Mouse (Mus musculus): ENCODE data around the gene Paxx. TPM values are rescaled to one million over a fixed set of nuclear protein-coding genes. Genes with fewer than 3 reads are reported as not detected.

The Paxx gene
- polyA plus RNA-seq, 1 experiment = 114 TPM

DNA sequence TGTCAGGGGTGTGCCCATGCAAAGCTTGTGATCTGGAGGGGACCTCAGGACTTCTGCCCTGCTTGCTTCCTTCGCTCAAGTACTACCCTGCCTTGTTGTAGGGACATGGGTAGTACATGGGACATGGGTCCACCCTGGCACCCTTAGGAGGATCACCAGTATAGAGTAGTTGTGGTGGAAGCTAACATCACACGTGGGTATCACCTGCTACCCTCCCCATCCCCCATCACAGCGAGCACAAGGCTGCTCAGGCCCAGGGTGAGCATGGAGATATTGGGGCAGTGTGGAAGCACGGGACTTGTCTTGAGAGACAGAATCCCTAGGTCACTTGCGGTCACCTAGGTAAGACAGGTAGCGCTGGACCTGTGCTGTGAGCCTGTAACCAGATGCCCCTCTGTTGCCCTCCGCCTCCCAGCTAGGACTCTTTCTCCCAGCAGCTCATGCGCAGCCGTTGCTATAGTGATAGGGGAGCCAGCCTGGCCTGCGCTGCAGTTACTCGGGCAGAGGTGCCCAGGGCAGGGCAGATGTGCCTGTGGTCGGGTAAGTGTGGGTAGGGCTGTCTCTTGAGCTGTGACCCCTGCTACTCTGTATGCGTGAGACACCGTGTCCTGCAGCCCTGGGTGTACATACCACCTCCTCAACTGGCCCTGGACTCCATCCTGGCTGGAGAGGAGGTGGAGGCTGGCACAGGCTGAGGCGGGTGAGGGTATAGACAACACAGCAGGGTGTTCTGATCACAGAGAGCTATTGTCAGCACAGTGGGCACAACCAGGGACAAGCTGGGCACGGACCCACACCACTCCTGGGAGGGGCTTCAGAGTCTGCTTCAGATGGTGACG is 30.3 kb downstream of the Paxx start:
- H3K4me1 ChIP-seq (ENCODE audit: control insufficient read depth, insufficient read depth, low read length) = no peaks in the 10 kb centered on the region; the same call in 1 of the 2 replicates
- WGBS = 70% methylated on average over 17 of the region's 17 CpGs
- TF ChIP-seq POLR2A (IDR thresholded peaks at IDR 0.05; ENCODE audit: borderline replicate concordance, control insufficient read depth, low read depth, low read length) (no peak), CTCF (IDR thresholded peaks at IDR 0.05; ENCODE audit: control insufficient read depth, insufficient read depth, low read length) (no peak)
- H3K27ac ChIP-seq (ENCODE audit: control insufficient read depth, insufficient read depth, low read depth, low read length, poor library complexity) = no peak overlapping the region
- H3K4me3 ChIP-seq (replicated peaks; ENCODE audit: control insufficient read depth, low read depth, low read length) = no peak overlapping the region

GRCm38 (mm10) chr2:25429435-25430180 is 31.3 kb downstream of the Paxx start:
- H3K4me1 ChIP-seq (ENCODE audit: control insufficient read depth, insufficient read depth, low read length) = no peaks in the 10 kb centered on the region; the same call in 1 of the 2 replicates
- TF ChIP-seq CTCF (IDR thresholded peaks at IDR 0.05; ENCODE audit: control insufficient read depth, insufficient read depth, low read length) = no peak
- TF ChIP-seq POLR2A (IDR thresholded peaks at IDR 0.05; ENCODE audit: borderline replicate concordance, control insufficient read depth, low read depth, low read length) = no peak
- H3K4me3 ChIP-seq (replicated peaks; ENCODE audit: control insufficient read depth, low read depth, low read length) = no peak overlapping the region
- no peak overlapping the region for H3K27ac ChIP-seq (ENCODE audit: control insufficient read depth, insufficient read depth, low read depth, low read length, poor library complexity)
- 56% methylated on average over 5 of the region's 5 CpGs for WGBS

DNA sequence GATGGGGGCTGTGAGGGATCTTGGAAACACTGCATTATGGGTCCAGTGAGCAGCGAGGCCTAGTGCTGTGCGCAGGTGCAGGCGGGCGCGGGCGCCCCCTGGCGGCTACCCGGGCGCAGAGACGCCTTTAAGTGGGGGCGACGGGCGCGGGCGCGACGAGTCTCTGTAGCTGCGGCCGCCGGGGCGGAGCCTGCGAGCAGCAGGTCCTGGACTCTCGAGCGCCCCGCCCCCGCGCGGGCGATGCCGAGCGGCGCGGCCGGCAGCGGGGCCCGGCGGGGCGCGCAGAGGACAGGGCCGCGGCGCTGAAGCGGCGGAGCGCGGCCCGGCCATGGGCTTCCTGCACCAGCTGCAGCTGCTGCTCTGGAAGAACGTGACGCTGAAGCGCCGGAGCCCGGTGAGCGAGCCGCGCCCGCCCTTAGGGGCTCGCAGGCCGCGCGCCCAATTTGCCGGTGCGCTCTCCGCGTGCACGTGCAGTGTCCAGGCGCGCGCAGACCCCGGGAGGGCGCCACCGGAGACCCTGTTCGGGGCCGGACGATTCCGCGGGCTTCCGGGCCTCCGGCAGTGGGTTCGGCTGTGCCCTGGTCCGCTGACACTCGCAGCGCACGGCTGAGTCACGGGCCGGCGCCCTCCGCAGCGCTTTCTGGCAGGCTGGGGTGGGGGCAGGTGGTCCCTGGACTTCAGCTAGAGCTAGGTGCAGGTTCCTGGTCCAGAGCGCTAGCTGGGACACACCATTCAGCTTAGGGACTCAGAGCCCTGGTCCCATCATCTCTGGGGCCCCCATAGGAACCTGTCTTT is 32.3 kb downstream of the Paxx start, which contains the start of gene Abca2:
Abca2 (plus strand) TSS at position 262 of the 795 bp plus-strand sequence.
- Histone ChIP-seq H3K27ac (ENCODE audit: control insufficient read depth, insufficient read depth, low read depth, low read length, poor library complexity) (peak within 1 kb of the TSS; percentile 0; the same call in 1 of the 2 replicates), H3K4me3 (replicated peaks; ENCODE audit: control insufficient read depth, low read depth, low read length) (peak within 1 kb of the TSS; percentile 26), H3K4me1 (ENCODE audit: control insufficient read depth, insufficient read depth, low read length) (no peaks in the 10 kb centered on the region; the same call in 1 of the 2 replicates)
- WGBS = under 1% methylated on average over 89 of the region's 89 CpGs
- peak; percentile 46; the same call in 1 of the 2 replicates for TF ChIP-seq POLR2A (IDR thresholded peaks at IDR 0.05; ENCODE audit: borderline replicate concordance, control insufficient read depth, low read depth, low read length)
- peak; percentile 83 for TF ChIP-seq CTCF (IDR thresholded peaks at IDR 0.05; ENCODE audit: control insufficient read depth, insufficient read depth, low read length)

DNA sequence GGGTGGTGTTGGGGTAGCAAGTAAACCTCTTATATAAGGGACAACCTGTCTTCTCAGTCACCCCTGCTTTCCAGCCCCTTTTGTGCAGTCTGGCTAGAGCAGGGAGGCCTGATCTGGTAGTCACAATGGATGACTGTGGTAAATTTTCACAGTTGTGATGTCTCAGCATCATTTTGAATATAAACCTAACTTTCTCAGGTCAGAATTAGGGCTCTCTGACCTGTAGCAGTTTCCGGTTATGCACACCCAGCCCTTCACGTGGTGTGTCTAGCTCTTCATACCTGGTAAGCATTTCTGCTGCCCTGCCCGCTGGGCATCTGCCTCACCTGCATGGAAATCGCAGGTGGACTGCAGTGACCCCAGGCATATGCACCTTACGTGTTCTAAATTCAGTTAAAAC is 33.6 kb downstream of the Paxx start:
- H3K4me1 ChIP-seq (ENCODE audit: control insufficient read depth, insufficient read depth, low read length) = no peaks in the 10 kb centered on the region; the same call in 1 of the 2 replicates
- no peak overlapping the region for H3K27ac ChIP-seq (ENCODE audit: control insufficient read depth, insufficient read depth, low read depth, low read length, poor library complexity)
- 65% methylated on average over 5 of the region's 5 CpGs for WGBS
- no peak overlapping the region for H3K4me3 ChIP-seq (replicated peaks; ENCODE audit: control insufficient read depth, low read depth, low read length)
- TF ChIP-seq CTCF (IDR thresholded peaks at IDR 0.05; ENCODE audit: control insufficient read depth, insufficient read depth, low read length) (no peak), POLR2A (IDR thresholded peaks at IDR 0.05; ENCODE audit: borderline replicate concordance, control insufficient read depth, low read depth, low read length) (no peak)

- Histone ChIP-seq H3K4me1 (ENCODE audit: control insufficient read depth, insufficient read depth, low read length) (no peaks in the 10 kb centered on the region; the same call in 1 of the 2 replicates), H3K27ac (ENCODE audit: control insufficient read depth, insufficient read depth, low read depth, low read length, poor library complexity) (peak overlapping the region; percentile 57)
Observed at GRCm38 (mm10) chr2:25426721-25427191, 34.1 kb downstream of the Paxx start.

DNA sequence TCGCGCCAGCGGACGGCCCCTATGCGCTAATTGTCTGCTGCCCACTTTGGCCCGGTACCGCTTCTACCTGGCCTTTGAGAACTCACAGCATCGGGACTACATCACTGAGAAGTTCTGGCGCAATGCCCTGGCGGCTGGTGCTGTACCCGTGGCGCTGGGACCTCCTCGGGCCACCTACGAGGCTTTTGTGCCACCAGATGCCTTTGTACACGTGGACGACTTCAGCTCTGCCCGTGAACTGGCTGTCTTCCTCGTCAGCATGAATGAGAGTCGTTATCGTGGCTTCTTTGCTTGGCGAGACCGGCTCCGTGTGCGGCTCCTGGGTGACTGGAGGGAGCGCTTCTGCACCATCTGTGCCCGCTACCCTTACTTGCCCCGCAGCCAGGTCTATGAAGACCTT is 35.4 kb downstream of the Paxx start:
- no peak overlapping the region for H3K4me3 ChIP-seq (replicated peaks; ENCODE audit: control insufficient read depth, low read depth, low read length)
- H3K27ac ChIP-seq (ENCODE audit: control insufficient read depth, insufficient read depth, low read depth, low read length, poor library complexity) = no peak overlapping the region
- TF ChIP-seq CTCF (IDR thresholded peaks at IDR 0.05; ENCODE audit: control insufficient read depth, insufficient read depth, low read length) (no peak), POLR2A (IDR thresholded peaks at IDR 0.05; ENCODE audit: borderline replicate concordance, control insufficient read depth, low read depth, low read length) (no peak)
- 53% methylated on average over 27 of the region's 27 CpGs for WGBS
- no peaks in the 10 kb centered on the region; the same call in 1 of the 2 replicates for H3K4me1 ChIP-seq (ENCODE audit: control insufficient read depth, insufficient read depth, low read length)

More at GRCm38 (mm10) chr2:25426721-25427191, 34.1 kb downstream of the Paxx start:
- H3K4me3 ChIP-seq (replicated peaks; ENCODE audit: control insufficient read depth, low read depth, low read length) = no peak overlapping the region
- TF ChIP-seq POLR2A (IDR thresholded peaks at IDR 0.05; ENCODE audit: borderline replicate concordance, control insufficient read depth, low read depth, low read length) (no peak), CTCF (IDR thresholded peaks at IDR 0.05; ENCODE audit: control insufficient read depth, insufficient read depth, low read length) (peak; percentile 91)
- 4% methylated on average over 5 of the region's 5 CpGs for WGBS

GRCm38 (mm10) chr2:25423626-25424025 is 37.3 kb downstream of the Paxx start:
- Histone ChIP-seq H3K27ac (ENCODE audit: control insufficient read depth, insufficient read depth, low read depth, low read length, poor library complexity) (peak overlapping the region; percentile 95), H3K4me1 (ENCODE audit: control insufficient read depth, insufficient read depth, low read length) (no peaks in the 10 kb centered on the region; the same call in 1 of the 2 replicates), H3K4me3 (replicated peaks; ENCODE audit: control insufficient read depth, low read depth, low read length) (peak overlapping the region; percentile 17)
- 31% methylated on average over 1 of the region's 1 CpGs for WGBS
- TF ChIP-seq CTCF (IDR thresholded peaks at IDR 0.05; ENCODE audit: control insufficient read depth, insufficient read depth, low read length) (no peak), POLR2A (IDR thresholded peaks at IDR 0.05; ENCODE audit: borderline replicate concordance, control insufficient read depth, low read depth, low read length) (no peak)
